9 mouse cellular contexts compared by ENCODE assay signal in the genomic region with DNA sequence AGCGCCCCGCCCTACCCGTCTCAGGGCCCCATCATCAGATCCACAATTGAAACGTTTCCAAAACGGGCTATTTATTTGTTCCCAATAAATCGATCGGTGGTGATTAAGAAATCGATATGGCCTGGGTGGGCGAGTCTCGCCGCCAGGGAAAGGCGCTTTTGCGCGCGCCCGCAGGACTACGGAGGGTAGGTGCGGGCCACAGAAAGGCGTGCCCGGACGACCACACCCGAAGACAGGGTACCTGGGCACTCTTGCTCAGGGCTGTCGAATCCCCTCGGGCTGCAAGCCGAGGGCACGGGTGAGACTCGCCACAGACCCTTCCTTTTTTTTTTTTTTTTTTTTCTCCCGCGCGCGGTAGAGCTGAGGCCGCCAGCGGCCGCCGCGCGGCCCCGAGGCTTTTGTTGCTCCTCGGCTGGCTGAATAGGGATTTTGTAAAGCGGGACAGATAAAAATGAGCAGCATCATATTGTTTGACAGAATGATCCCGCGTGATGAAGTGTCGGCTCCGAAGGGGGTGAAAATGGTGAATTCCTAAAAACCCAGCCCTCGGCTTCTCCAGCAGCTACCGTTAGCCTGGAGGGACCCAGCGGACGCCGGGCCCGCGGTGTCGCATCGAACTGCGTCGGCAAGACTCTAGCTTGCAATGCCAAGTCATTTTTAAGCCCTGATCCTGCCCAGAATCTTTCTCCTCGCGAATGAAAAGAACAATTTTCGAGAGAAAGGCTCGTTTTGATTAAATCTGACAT. TPM values are rescaled to one million over a fixed set of nuclear protein-coding genes. Genes with fewer than 3 reads are reported as not detected.
DNase-seq lines count a peak whose midpoint lies in the region; ATAC-seq and TF ChIP-seq lines count a peak whose summit lies in the region.
"Had no signal": no experiment of that assay in that cellular context is flagged by ENCODE, and none has a peak within 500 bp of the region (broad histone marks: within the 10 kb centered on the region; RNA-seq: fewer than 3 reads in every experiment).

No protein-coding gene starts in this region.

- no peaks in the 10 kb centered on the region for H3K36me3 ChIP-seq in forebrain, postnatal 0 days (ENCODE audit: insufficient read depth)
- H3K36me3 ChIP-seq in limb, embryonic 13.5 days, result no peaks in the 10 kb centered on the region
- H3K36me3 ChIP-seq in thymus, adult 2 months (ENCODE audit: control insufficient read depth, insufficient read depth, low read length), result no peaks in the 10 kb centered on the region

- no peaks in the 10 kb centered on the region for H3K9me3 ChIP-seq in forebrain, postnatal 0 days (ENCODE audit: low read length)
- H3K9me3 ChIP-seq in limb, embryonic 13.5 days, result no peaks in the 10 kb centered on the region

- DNase-seq in gastrocnemius, adult 2 months, result peak; percentile 21
- DNase-seq in gastrocnemius, postnatal 25 days, result no peak
- peak; percentile 75 for DNase-seq in brain, embryonic 14.5 days (ENCODE audit: low read depth)
- peak; percentile 73 for DNase-seq in forebrain, postnatal 0 days
- no peak for DNase-seq in thymus, adult 2 months
- no peak for DNase-seq in left cerebral cortex, adult 8-10 months (ENCODE audit: low spot score in 2 of 2)
- no peak for DNase-seq in layer of hippocampus, postnatal 36 days

- peaks cover 83% of the 10 kb centered on the region for H3K27me3 ChIP-seq in forebrain, postnatal 0 days (ENCODE audit: insufficient read depth, low read length)
- H3K27me3 ChIP-seq in limb, embryonic 13.5 days, result peaks cover 99% of the 10 kb centered on the region
- H3K27me3 ChIP-seq in thymus, adult 2 months (ENCODE audit: control insufficient read depth, insufficient read depth, low read length), result peaks cover 30% of the 10 kb centered on the region

- no peak for TF ChIP-seq CTCF in gastrocnemius, adult 2 months (IDR thresholded peaks at IDR 0.05)
- TF ChIP-seq CTCF in brain, embryonic 14.5 days (IDR thresholded peaks at IDR 0.05; ENCODE audit: borderline replicate concordance, extremely low read depth, insufficient read depth, insufficient read length), result no peak
- TF ChIP-seq CTCF in forebrain, postnatal 0 days (IDR thresholded peaks at IDR 0.05; ENCODE audit: low read depth), result no peak
- no peak for TF ChIP-seq CTCF in thymus, adult 2 months (IDR thresholded peaks at IDR 0.05; ENCODE audit: borderline replicate concordance, control insufficient read depth, extremely low read depth, insufficient read depth, low read length, poor library complexity)

- no peak for TF ChIP-seq POLR2A in brain, embryonic 14.5 days (IDR thresholded peaks at IDR 0.05; ENCODE audit: borderline replicate concordance, extremely low read depth, insufficient read depth, insufficient read length, poor library complexity, severe bottlenecking)
- no peak for TF ChIP-seq POLR2A in thymus, adult 2 months (IDR thresholded peaks at IDR 0.05; ENCODE audit: control insufficient read depth, extremely low read depth, insufficient read depth, low read length, poor library complexity)

- H3K4me2 ChIP-seq in forebrain, postnatal 0 days (ENCODE audit: low read depth), result no peak overlapping the region
- H3K4me2 ChIP-seq in limb, embryonic 13.5 days (replicated peaks), result peak overlapping the region; percentile 55

- H3K4me1 ChIP-seq in forebrain, postnatal 0 days (ENCODE audit: insufficient read depth), result no peaks in the 10 kb centered on the region
- H3K4me1 ChIP-seq in limb, embryonic 13.5 days, result peaks cover 21% of the 10 kb centered on the region; the same call in 1 of the 2 replicates
- H3K4me1 ChIP-seq in thymus, adult 2 months (replicated peaks; ENCODE audit: control insufficient read depth, insufficient read depth, low read length), result no peaks in the 10 kb centered on the region; the same call in 1 of the 2 replicates

- no peak overlapping the region for H3K27ac ChIP-seq in gastrocnemius, adult 2 months
- no peak overlapping the region for H3K27ac ChIP-seq in forebrain, postnatal 0 days (ENCODE audit: low read depth, low read length)
- no peak overlapping the region for H3K27ac ChIP-seq in limb, embryonic 13.5 days
- H3K27ac ChIP-seq in thymus, adult 2 months (ENCODE audit: control insufficient read depth, insufficient read depth, low read length), result no peak overlapping the region

- no peak for ATAC-seq in forebrain, postnatal 0 days
- no peak for ATAC-seq in limb, embryonic 13.5 days (ENCODE audit: low FRiP score, low read depth)

- WGBS in forebrain, postnatal 0 days, result 2% methylated on average over 59 of the region's 59 CpGs
- 2% methylated on average over 59 of the region's 59 CpGs for WGBS in limb, embryonic 13.5 days
- 6% methylated on average over 59 of the region's 59 CpGs for WGBS in thymus, adult 2 months

- intact Hi-C loops in gastrocnemius, adult 2 months (cut with DNase I), result no loop called here

- H3K4me3 ChIP-seq in gastrocnemius, adult 2 months, result peak overlapping the region; percentile 59
- 0 out of 2 replicates have a peak overlapping the region, but pooled peaks have one; percentile 5 for H3K4me3 ChIP-seq in forebrain, postnatal 0 days (ENCODE audit: low read depth, low read length)
- peak overlapping the region; percentile 32 for H3K4me3 ChIP-seq in limb, embryonic 13.5 days
- no peak overlapping the region for H3K4me3 ChIP-seq in thymus, adult 2 months (ENCODE audit: control insufficient read depth, insufficient read depth, low read length)
- H3K4me3 ChIP-seq: myocyte had no signal

- H3K9ac ChIP-seq in forebrain, postnatal 0 days, result no peak overlapping the region
- H3K9ac ChIP-seq in limb, embryonic 13.5 days, result no peak overlapping the region

RNA-seq across cellular contexts. Expression of a gene that starts 5.0 kb away (rescaled TPM):
- total RNA-seq in gastrocnemius, adult 2 months (2021), result 1 to 10 TPM in 1 of 2 experiments, under 1 TPM in 1; 0.84 to 1.7 TPM
- total RNA-seq in gastrocnemius, postnatal 25 days (2021), result 1 to 10 TPM; 1.4 to 2.0 TPM
- 1.4 and 3.2 TPM in 2 replicates for polyA plus RNA-seq in brain, embryonic 14.5 days (2012; rRNA removed)
- total RNA-seq in forebrain, postnatal 0 days (2014; rRNA removed), result 0.81 and 1.2 TPM in 2 replicates
- 0.11 and 0.36 TPM in 2 replicates for polyA plus RNA-seq in forebrain, postnatal 0 days (2015; fragmentation: Nextera tagmentation; extraction: Ambion mirVana)
- polyA plus RNA-seq in limb, embryonic 13.5 days (2015; fragmentation: Nextera tagmentation; extraction: Ambion mirVana), result 0.74 and 0.80 TPM in 2 replicates
- polyA plus RNA-seq in thymus, adult 2 months (2012; rRNA removed), result 1.5 and 1.8 TPM in 2 replicates
- total RNA-seq in left cerebral cortex, adult 8-10 months (2022), result under 1 TPM in 1 of 4 experiments, not detected in 3; 0.15 TPM
- not detected for total RNA-seq in layer of hippocampus, postnatal 36 days (2021)
- polyA plus RNA-seq: myocyte had no signal

Comparison
In these comparisons a context has a peak if more than half of its experiments do, and no peak if none do; other contexts are left out.
1. DNase-seq: peak in gastrocnemius, adult 2 months (single experiment), brain, embryonic 14.5 days (single experiment) and forebrain, postnatal 0 days (single experiment); none in gastrocnemius, postnatal 25 days (single experiment), thymus, adult 2 months (single experiment), left cerebral cortex, adult 8-10 months (0 of 2) and layer of hippocampus, postnatal 36 days (0 of 2).